17 mouse cellular contexts compared by ENCODE assay signal in genomic region chr13:120063439-120064089, GRCm38 (mm10). TPM values are rescaled to one million over a fixed set of nuclear protein-coding genes. Genes with fewer than 3 reads are reported as not detected.
DNase-seq lines count a peak whose midpoint lies in the region; ATAC-seq and TF ChIP-seq lines count a peak whose summit lies in the region.
"Not testable (repeated sequence)": the region's sequence is repeated elsewhere in the genome, so short reads cannot be mapped to it uniquely, and the experiment has no call there.
"Had no signal": no experiment of that assay in that cellular context is flagged by ENCODE, and none has a peak within 500 bp of the region (broad histone marks: within the 10 kb centered on the region; RNA-seq: fewer than 3 reads in every experiment).

No protein-coding gene starts in this region.

- H3K9me3 ChIP-seq in embryonic facial prominence, embryonic 11.5 days (replicated peaks; ENCODE audit: control insufficient read depth, low read length); forebrain, embryonic 16.5 days (ENCODE audit: control insufficient read depth, low read length); hindbrain, embryonic 12.5 days (replicated peaks); intestine, embryonic 16.5 days (ENCODE audit: control insufficient read depth, low read length); liver, embryonic 11.5 days (ENCODE audit: control insufficient read depth, low read length); midbrain, postnatal 0 days (ENCODE audit: low read length); stomach, embryonic 14.5 days (ENCODE audit: control insufficient read depth, low read depth, low read length): not testable (repeated sequence)

- TF ChIP-seq CTCF in midbrain, postnatal 0 days (IDR thresholded peaks at IDR 0.05), result not testable (repeated sequence)

- H3K9ac ChIP-seq in embryonic facial prominence, embryonic 11.5 days (replicated peaks; ENCODE audit: low read length); forebrain, embryonic 16.5 days (replicated peaks; ENCODE audit: low read depth, low read length); hindbrain, embryonic 12.5 days; intestine, embryonic 16.5 days (ENCODE audit: low read depth, low read length); liver, embryonic 11.5 days (ENCODE audit: low read depth, low read length); midbrain, postnatal 0 days (replicated peaks; ENCODE audit: low read length, poor library complexity, severe bottlenecking); stomach, embryonic 14.5 days (replicated peaks; ENCODE audit: low read depth, low read length): not testable (repeated sequence)

- H3K4me3 ChIP-seq in embryonic facial prominence, embryonic 11.5 days (ENCODE audit: low read depth, low read length); forebrain, embryonic 16.5 days (replicated peaks; ENCODE audit: low read length); hindbrain, embryonic 12.5 days; intestine, embryonic 16.5 days (ENCODE audit: low read length); liver, embryonic 11.5 days (ENCODE audit: low read depth, low read length); midbrain, postnatal 0 days (ENCODE audit: low read depth, low read length); stomach, embryonic 14.5 days (ENCODE audit: low read depth, low read length): not testable (repeated sequence)

- H3K4me1 ChIP-seq in embryonic facial prominence, embryonic 11.5 days (ENCODE audit: control insufficient read depth, insufficient read depth, low read length); forebrain, embryonic 16.5 days (replicated peaks; ENCODE audit: control insufficient read depth, insufficient read depth, low read length); hindbrain, embryonic 12.5 days; intestine, embryonic 16.5 days (ENCODE audit: control insufficient read depth, insufficient read depth, low read length); liver, embryonic 11.5 days (replicated peaks; ENCODE audit: control insufficient read depth, insufficient read depth, low read length); midbrain, postnatal 0 days (ENCODE audit: insufficient read depth, low read length); stomach, embryonic 14.5 days (ENCODE audit: control insufficient read depth, insufficient read depth, low read length): not testable (repeated sequence)

- not testable (repeated sequence) for DNase-seq in embryonic facial prominence, embryonic 11.5 days (ENCODE audit: low spot score); liver, embryonic 11.5 days (ENCODE audit: low spot score); midbrain, postnatal 0 days (ENCODE audit: low spot score)

- ATAC-seq in embryonic facial prominence, embryonic 11.5 days (replicated peaks; ENCODE audit: insufficient number of reproducible peaks, low FRiP score, low TSS enrichment, low read depth), result peak; percentile 89
- ATAC-seq in forebrain, embryonic 16.5 days, result peak; percentile 58; the same call in 1 of the 2 replicates
- peak; percentile 78 for ATAC-seq in hindbrain, embryonic 12.5 days (ENCODE audit: low FRiP score)
- 0 out of 2 replicates have a peak, but pooled peaks have one; percentile 36 for ATAC-seq in intestine, embryonic 16.5 days
- peak; percentile 61 for ATAC-seq in liver, embryonic 11.5 days (replicated peaks; ENCODE audit: low FRiP score)
- peak; percentile 98 for ATAC-seq in megakaryocyte progenitor cell, adult 5-6 weeks (replicated peaks; ENCODE audit: poor library complexity)
- peak; percentile 76; the same call in 1 of the 2 replicates for ATAC-seq in midbrain, postnatal 0 days (ENCODE audit: low FRiP score)
- peak; percentile 63; the same call in 1 of the 2 replicates for ATAC-seq in stomach, embryonic 14.5 days (ENCODE audit: insufficient number of reproducible peaks, insufficient read depth, low FRiP score, low read depth)

- H3K27me3 ChIP-seq in embryonic facial prominence, embryonic 11.5 days (ENCODE audit: control insufficient read depth, insufficient read depth, low read length); forebrain, embryonic 16.5 days (replicated peaks; ENCODE audit: control insufficient read depth, insufficient read depth, low read length); hindbrain, embryonic 12.5 days; intestine, embryonic 16.5 days (replicated peaks; ENCODE audit: control insufficient read depth, insufficient read depth, low read length); liver, embryonic 11.5 days (replicated peaks; ENCODE audit: control insufficient read depth, insufficient read depth, low read length); midbrain, postnatal 0 days (ENCODE audit: insufficient read depth, low read length); stomach, embryonic 14.5 days (ENCODE audit: control insufficient read depth, insufficient read depth, low read length): not testable (repeated sequence)

- not testable (repeated sequence) for H3K4me2 ChIP-seq in embryonic facial prominence, embryonic 11.5 days (ENCODE audit: low read depth, low read length); forebrain, embryonic 16.5 days (ENCODE audit: low read length); hindbrain, embryonic 12.5 days (replicated peaks); intestine, embryonic 16.5 days (ENCODE audit: low read depth, low read length); liver, embryonic 11.5 days; midbrain, postnatal 0 days (ENCODE audit: low read depth, low read length, poor library complexity, severe bottlenecking); stomach, embryonic 14.5 days (replicated peaks; ENCODE audit: low read depth, low read length)

- WGBS in embryonic facial prominence, embryonic 11.5 days, result no CpG with 5 or more reads among the region's 22 CpGs
- no CpG with 5 or more reads among the region's 22 CpGs for WGBS in forebrain, embryonic 16.5 days
- no CpG with 5 or more reads among the region's 22 CpGs for WGBS in hindbrain, embryonic 12.5 days
- no CpG with 5 or more reads among the region's 22 CpGs for WGBS in intestine, embryonic 16.5 days
- WGBS in liver, embryonic 11.5 days, result no CpG with 5 or more reads among the region's 22 CpGs
- no CpG with 5 or more reads among the region's 22 CpGs for WGBS in midbrain, postnatal 0 days
- WGBS in stomach, embryonic 14.5 days, result no CpG with 5 or more reads among the region's 22 CpGs

- not testable (repeated sequence) for H3K27ac ChIP-seq in embryonic facial prominence, embryonic 11.5 days (replicated peaks; ENCODE audit: low read depth, low read length); forebrain, embryonic 16.5 days (ENCODE audit: low read length); hindbrain, embryonic 12.5 days; intestine, embryonic 16.5 days (ENCODE audit: low read length); liver, embryonic 11.5 days (ENCODE audit: low read depth, low read length); midbrain, postnatal 0 days (ENCODE audit: low read depth, low read length); stomach, embryonic 14.5 days (ENCODE audit: low read length)

- not testable (repeated sequence) for H3K36me3 ChIP-seq in embryonic facial prominence, embryonic 11.5 days (replicated peaks; ENCODE audit: control insufficient read depth, insufficient read depth, low read depth, low read length); forebrain, embryonic 16.5 days (ENCODE audit: control insufficient read depth, insufficient read depth); hindbrain, embryonic 12.5 days; intestine, embryonic 16.5 days (ENCODE audit: control insufficient read depth, insufficient read depth, low read length); liver, embryonic 11.5 days (ENCODE audit: control insufficient read depth, insufficient read depth, low read length); midbrain, postnatal 0 days (ENCODE audit: insufficient read depth, low read length); stomach, embryonic 14.5 days (ENCODE audit: control insufficient read depth, insufficient read depth, low read length)

RNA-seq across cellular contexts. Expression of gene Gm21188, which starts 11.6 kb away (rescaled TPM):
- polyA plus RNA-seq in embryonic facial prominence, embryonic 11.5 days (2014; fragmentation: Nextera tagmentation; extraction: Ambion mirVana), result not detected in 2 replicates
- not detected in 2 replicates for polyA plus RNA-seq in forebrain, embryonic 16.5 days (2015; fragmentation: Nextera tagmentation; extraction: Ambion mirVana)
- polyA plus RNA-seq in hindbrain, embryonic 12.5 days (2016; fragmentation: Nextera tagmentation; extraction: Ambion mirVana), result not detected in 2 replicates
- not detected in 2 replicates for polyA plus RNA-seq in intestine, embryonic 16.5 days (2015; fragmentation: Nextera tagmentation; extraction: Ambion mirVana)
- not detected in 2 replicates for polyA plus RNA-seq in liver, embryonic 11.5 days (2014; fragmentation: Nextera tagmentation; extraction: Ambion mirVana)
- total RNA-seq in megakaryocyte progenitor cell, adult 5-6 weeks (2015), result 70.2 and 71.3 TPM in 2 replicates
- 34.4 and 35.7 TPM in 2 replicates for total RNA-seq in megakaryocyte progenitor cell, adult 5-6 weeks (2017)
- not detected in 2 replicates for total RNA-seq in midbrain, postnatal 0 days (2014; rRNA removed)
- polyA plus RNA-seq in midbrain, postnatal 0 days (2015; fragmentation: Nextera tagmentation; extraction: Ambion mirVana), result not detected in 2 replicates
- not detected in 2 replicates for polyA plus RNA-seq in stomach, embryonic 14.5 days (2014; fragmentation: Nextera tagmentation; extraction: Ambion mirVana)
- total RNA-seq: adrenal gland, adult 2 months; layer of hippocampus, adult 2 months had no signal
- polyA plus RNA-seq: adrenal gland, adult 2 months had no signal

RNA-seq across cellular contexts. Expression of gene Gm36079, which starts 36.8 kb away (rescaled TPM):
- polyA plus RNA-seq in embryonic facial prominence, embryonic 11.5 days (2014; fragmentation: Nextera tagmentation; extraction: Ambion mirVana), result not detected in 2 replicates
- not detected in 2 replicates for polyA plus RNA-seq in forebrain, embryonic 16.5 days (2015; fragmentation: Nextera tagmentation; extraction: Ambion mirVana)
- not detected in 2 replicates for polyA plus RNA-seq in hindbrain, embryonic 12.5 days (2016; fragmentation: Nextera tagmentation; extraction: Ambion mirVana)
- not detected in 2 replicates for polyA plus RNA-seq in intestine, embryonic 16.5 days (2015; fragmentation: Nextera tagmentation; extraction: Ambion mirVana)
- not detected in 2 replicates for polyA plus RNA-seq in liver, embryonic 11.5 days (2014; fragmentation: Nextera tagmentation; extraction: Ambion mirVana)
- 3.7 TPM in 1 of 2 replicates, not detected in the other for total RNA-seq in megakaryocyte progenitor cell, adult 5-6 weeks (2015)
- total RNA-seq in megakaryocyte progenitor cell, adult 5-6 weeks (2017), result not detected in 2 replicates
- not detected in 2 replicates for total RNA-seq in midbrain, postnatal 0 days (2014; rRNA removed)
- polyA plus RNA-seq in midbrain, postnatal 0 days (2015; fragmentation: Nextera tagmentation; extraction: Ambion mirVana), result not detected in 2 replicates
- polyA plus RNA-seq in stomach, embryonic 14.5 days (2014; fragmentation: Nextera tagmentation; extraction: Ambion mirVana), result not detected in 2 replicates
- total RNA-seq: adrenal gland, adult 2 months; gastrocnemius, postnatal 10 days; heart, adult 2 months; layer of hippocampus, adult 2 months; left cerebral cortex, postnatal 36 days had no signal
- polyA plus RNA-seq: frontal cortex, adult 2 months; heart, adult 2 months; heart, embryonic 16.5 days; liver, embryonic 14.5 days; small intestine, adult 2 months had no signal

Comparison
In these comparisons a context has a peak if more than half of its experiments do, and no peak if none do; other contexts are left out.
1. ATAC-seq: peak in every context shown above with its lines; median percentile 98 in megakaryocyte progenitor cell, adult 5-6 weeks; 89 in embryonic facial prominence, embryonic 11.5 days; 78 in hindbrain, embryonic 12.5 days; 76 in midbrain, postnatal 0 days; 63 in stomach, embryonic 14.5 days; 61 in liver, embryonic 11.5 days; 58 in forebrain, embryonic 16.5 days; 36 in intestine, embryonic 16.5 days.